Mouse (Mus musculus) C2C12 (cell line): ENCODE results near the gene Dock4. TPM values are rescaled to one million over a fixed set of nuclear protein-coding genes. Genes with fewer than 3 reads are reported as not detected.

ENCODE experiments used
- H3K27me3 ChIP-seq: one replicate; pipeline ENCODE4 v1.6.1; 2011; ENCODE audit not compliant: control insufficient read depth, insufficient read depth, insufficient read length
- H3K36me3 ChIP-seq: one replicate; pipeline ENCODE4 v1.6.1; 2011; ENCODE audit not compliant: control insufficient read depth, insufficient read depth
- H3K4me3 ChIP-seq: one replicate; pipeline ENCODE4 v1.5.1; 2011; ENCODE audit warnings: mild to moderate bottlenecking, control low read depth; ENCODE audit not compliant: poor library complexity, insufficient read depth, severe bottlenecking
- H3K79me2 ChIP-seq: one replicate; pipeline ENCODE4 v1.6.1; 2011; ENCODE audit not compliant: control insufficient read depth, insufficient read depth
- H3K79me3 ChIP-seq: one replicate; pipeline ENCODE4 v1.6.1; 2011; ENCODE audit warnings: low read depth, control low read depth
- H3ac ChIP-seq: one replicate; pipeline ENCODE3; 2011; ENCODE audit warnings: low read depth; ENCODE audit not compliant: control insufficient read depth, insufficient read length
- CEBPB ChIP-seq: IDR thresholded peaks from one replicate; pipeline ENCODE4 v1.6.1; 2011; ENCODE audit warnings: low read depth, mild to moderate bottlenecking, control low read depth, moderate library complexity
- CTCF ChIP-seq: IDR thresholded peaks from one replicate; pipeline ENCODE4 v1.5.1; 2011; ENCODE audit not compliant: control insufficient read depth, insufficient read depth, insufficient read length
- FOSL1 ChIP-seq: IDR thresholded peaks from one replicate; pipeline ENCODE4 v1.8.0; 2011; ENCODE audit warnings: mild to moderate bottlenecking, low read length; ENCODE audit not compliant: poor library complexity, insufficient read depth, severe bottlenecking
- MAX ChIP-seq: IDR thresholded peaks from one replicate; pipeline ENCODE4 v1.6.1; 2011; ENCODE audit warnings: mild to moderate bottlenecking, control low read depth
- MYOD1 ChIP-seq: IDR thresholded peaks from one replicate; pipeline ENCODE4 v1.6.1; 2011; ENCODE audit warnings: low read depth; ENCODE audit not compliant: control insufficient read depth, insufficient read length
- MYOG ChIP-seq: IDR thresholded peaks from one replicate; pipeline ENCODE4 v1.6.1; 2011; ENCODE audit not compliant: control insufficient read depth, insufficient read length; ENCODE audit errors: extremely low read depth
- USF1 ChIP-seq: IDR thresholded peaks from one replicate; pipeline ENCODE4 v1.6.1; 2011; ENCODE audit warnings: low read depth, mild to moderate bottlenecking, control low read depth, moderate library complexity
- polyA plus RNA-seq: library from polyadenylated mRNA; unstranded; fragments of >200 nt; fragmentation: generic; extraction: Trizol; gene quantifications from one replicate; pipeline ENCODE4 v1.2.1, GENCODE M21; 2012; ENCODE audit warnings: missing spikeins

The Dock4 gene
- polyA plus RNA-seq, 1 experiment, result 0.80 TPM

DNA sequence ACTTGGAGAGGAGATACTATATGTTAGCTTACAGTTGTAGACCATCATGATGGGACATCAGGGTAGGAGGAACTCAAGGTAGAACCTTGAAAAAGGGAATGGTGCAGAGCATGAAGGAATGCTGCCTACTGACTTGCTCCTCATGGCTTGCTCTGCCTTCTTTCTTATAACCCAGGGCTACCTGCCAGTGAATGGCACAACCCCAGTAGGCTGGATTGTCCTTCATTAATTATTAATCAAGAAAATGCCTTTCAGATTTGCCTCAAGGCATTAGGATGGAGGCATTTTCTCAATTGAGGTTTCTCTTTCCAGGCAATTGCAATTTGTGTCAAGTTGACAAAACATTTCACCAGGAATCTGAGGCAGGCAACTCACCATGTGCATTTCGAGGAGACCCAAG, 92.1 kb downstream of the Dock4 start:
- no peaks in the 10 kb centered on the region for H3K36me3 ChIP-seq
- no peaks in the 10 kb centered on the region for H3K79me3 ChIP-seq
- H3K79me2 ChIP-seq, result no peaks in the 10 kb centered on the region
- TF ChIP-seq USF1 (no peak), FOSL1 (no peak), MYOD1 (no peak), MYOG (no peak), MAX (no peak), CTCF (no peak), CEBPB (no peak)
- H3K27me3 ChIP-seq, result no peaks in the 10 kb centered on the region
- no peak overlapping the region for H3K4me3 ChIP-seq
- H3ac ChIP-seq, result no peak overlapping the region

DNA sequence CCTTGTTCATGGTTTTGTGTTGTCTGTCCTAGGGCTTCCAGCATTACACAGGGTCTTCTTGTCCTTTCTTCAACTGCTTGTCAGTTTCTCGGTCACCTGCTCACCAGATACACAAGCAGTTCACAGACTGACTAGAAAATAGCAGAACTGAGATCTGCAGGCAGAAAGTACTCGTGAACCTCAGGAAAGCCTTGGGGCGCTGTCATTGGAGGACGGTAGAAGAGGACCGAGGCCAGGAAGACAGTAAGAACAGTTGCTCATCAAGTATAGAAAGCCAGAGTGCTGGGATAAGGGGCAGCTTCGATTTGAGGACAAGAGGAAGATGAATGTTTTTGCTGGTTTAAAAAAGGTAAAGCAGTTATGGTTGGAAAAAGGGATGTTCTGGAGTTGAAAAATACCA, 92.6 kb downstream of the Dock4 start:
- H3ac ChIP-seq, result no peak overlapping the region
- no peaks in the 10 kb centered on the region for H3K36me3 ChIP-seq
- TF ChIP-seq MYOD1 (no peak), CTCF (no peak), MYOG (no peak), MAX (no peak), CEBPB (no peak), USF1 (no peak), FOSL1 (no peak)
- H3K79me2 ChIP-seq, result no peaks in the 10 kb centered on the region
- no peak overlapping the region for H3K4me3 ChIP-seq
- H3K79me3 ChIP-seq, result no peaks in the 10 kb centered on the region
- no peaks in the 10 kb centered on the region for H3K27me3 ChIP-seq

- Histone ChIP-seq H3K27me3 (no peaks in the 10 kb centered on the region), H3K4me3 (no peak overlapping the region), H3K79me2 (no peaks in the 10 kb centered on the region), H3ac (no peak overlapping the region), H3K79me3 (no peaks in the 10 kb centered on the region), H3K36me3 (no peaks in the 10 kb centered on the region)
- TF ChIP-seq MYOD1 (no peak), MAX (no peak), MYOG (no peak), CTCF (no peak), FOSL1 (no peak), USF1 (no peak), CEBPB (no peak)
Observed at GRCm38 (mm10) chr12:40538780-40539179, 93.0 kb downstream of the Dock4 start.

DNA sequence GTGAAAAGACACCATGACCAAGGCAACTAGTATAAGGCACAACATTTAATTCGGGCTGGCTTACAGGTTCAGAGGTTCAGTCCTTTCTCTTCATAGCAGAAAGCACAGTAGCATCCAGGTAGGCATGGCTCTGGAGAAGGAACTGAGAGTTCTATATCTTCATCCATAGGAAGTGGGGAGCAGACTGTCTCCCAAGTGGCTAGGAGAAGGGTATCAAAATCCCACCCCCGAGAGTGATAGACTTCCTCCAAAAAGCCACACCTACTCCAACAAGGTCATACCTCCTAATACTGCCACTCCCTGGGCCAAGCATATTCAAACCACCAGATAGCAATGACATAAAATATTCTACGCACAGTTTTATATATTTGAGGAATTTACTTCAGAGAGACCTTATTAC, 98.5 kb downstream of the Dock4 start:
- no peak overlapping the region for H3K4me3 ChIP-seq
- H3K79me2 ChIP-seq, result no peaks in the 10 kb centered on the region
- H3K27me3 ChIP-seq, result no peaks in the 10 kb centered on the region
- H3K79me3 ChIP-seq, result no peaks in the 10 kb centered on the region
- no peak for TF ChIP-seq MYOD1
- no peak for TF ChIP-seq MYOG
- no peak for TF ChIP-seq USF1
- no peak for TF ChIP-seq CEBPB
- no peaks in the 10 kb centered on the region for H3K36me3 ChIP-seq
- H3ac ChIP-seq, result no peak overlapping the region

GRCm38 (mm10) chr12:40546827-40547226, 101.1 kb downstream of the Dock4 start:
- TF ChIP-seq CEBPB (no peak), USF1 (no peak), FOSL1 (no peak), MYOG (no peak), CTCF (no peak), MYOD1 (no peak), MAX (no peak)
- Histone ChIP-seq H3K4me3 (no peak overlapping the region), H3K79me2 (no peaks in the 10 kb centered on the region), H3K36me3 (no peaks in the 10 kb centered on the region), H3K79me3 (no peaks in the 10 kb centered on the region), H3ac (no peak overlapping the region), H3K27me3 (no peaks in the 10 kb centered on the region)

DNA sequence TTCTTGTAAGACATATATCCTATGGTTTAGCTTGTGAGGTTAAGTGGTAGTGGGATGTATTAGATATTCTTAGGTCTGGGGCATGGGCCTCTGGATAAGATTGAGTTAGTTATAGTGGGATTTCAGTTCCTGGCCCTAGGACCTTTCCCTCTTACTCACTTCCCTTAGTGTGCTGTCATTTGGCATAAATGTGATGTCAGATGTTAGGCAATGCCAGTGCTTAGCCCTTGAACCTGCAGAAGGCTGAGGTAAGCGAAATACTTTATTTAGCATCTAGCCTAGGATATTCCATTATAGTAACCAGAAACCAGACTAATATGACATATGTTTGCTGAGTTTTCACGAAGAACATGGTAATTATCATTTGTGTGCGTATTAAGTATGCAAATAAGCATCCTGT, 105.6 kb downstream of the Dock4 start:
- Histone ChIP-seq H3K79me2 (no peaks in the 10 kb centered on the region), H3ac (no peak overlapping the region), H3K4me3 (no peak overlapping the region), H3K27me3 (no peaks in the 10 kb centered on the region), H3K36me3 (no peaks in the 10 kb centered on the region), H3K79me3 (no peaks in the 10 kb centered on the region)
- no peak for TF ChIP-seq CEBPB
- TF ChIP-seq MYOD1, result no peak
- no peak for TF ChIP-seq CTCF
- TF ChIP-seq USF1, result no peak
- no peak for TF ChIP-seq FOSL1
- TF ChIP-seq MAX, result no peak
- no peak for TF ChIP-seq MYOG
